Mouse (Mus musculus): ENCODE data around the gene Gm49388.

GRCm38 (mm10) chr7:127850906-127851305 lies 65.5 kb downstream of the Gm49388 start:
- no peak for TF ChIP-seq CTCF (IDR thresholded peaks at IDR 0.05; ENCODE audit: low read depth)
- TF ChIP-seq EP300 (optimal IDR thresholded peaks at IDR 0.05) = no peak
